Mouse (Mus musculus) midbrain, embryonic 16.5 days (tissue): ENCODE results near the gene Hoxd13. TPM values are rescaled to one million over a fixed set of nuclear protein-coding genes. Genes with fewer than 3 reads are reported as not detected.
A peak's percentile ranks its signal among the peaks of the same experiment; 100 is the strongest.

Experiments used
- ATAC-seq: fragments of 200-750 bp; cut with Nextera tagmentation; 2 replicates; pipeline ENCODE4 v1.8.0; 2017; ENCODE audit warnings: moderate TSS enrichment
- H3K27ac ChIP-seq: fragments of 300-500 bp; sonication (generic); 2 replicates; pipeline ENCODE4 v1.5.1; 2014; ENCODE audit warnings: mild to moderate bottlenecking, low read length, mixed read lengths
- H3K27me3 ChIP-seq: fragments of 300-500 bp; sonication (generic); 2 replicates; pipeline ENCODE4 v1.6.1; 2014; ENCODE audit warnings: low read depth, low read length, mixed read lengths; ENCODE audit not compliant: control insufficient read depth, insufficient read depth
- H3K36me3 ChIP-seq: fragments of 300-500 bp; sonication (generic); 2 replicates; pipeline ENCODE4 v1.6.1; 2014; ENCODE audit warnings: mild to moderate bottlenecking, low read length, moderate library complexity, mixed read lengths; ENCODE audit not compliant: control insufficient read depth, insufficient read depth
- H3K4me1 ChIP-seq: fragments of 300-500 bp; sonication (generic); 2 replicates; pipeline ENCODE4 v1.6.1; 2014; ENCODE audit warnings: mild to moderate bottlenecking, low read length, mixed read lengths; ENCODE audit not compliant: control insufficient read depth, insufficient read depth
- H3K4me2 ChIP-seq: fragments of 300-500 bp; sonication (generic); 2 replicates; pipeline ENCODE4 v1.6.1; 2014; ENCODE audit warnings: mild to moderate bottlenecking, low read length, mixed read lengths
- H3K4me3 ChIP-seq: fragments of 300-500 bp; sonication (generic); 2 replicates; pipeline ENCODE4 v1.5.1; 2014; ENCODE audit warnings: low read depth, mild to moderate bottlenecking, low read length, moderate library complexity, mixed read lengths
- H3K9ac ChIP-seq: fragments of 300-500 bp; sonication (generic); 2 replicates; pipeline ENCODE4 v1.6.1; 2014; ENCODE audit warnings: low read depth, low read length, mixed read lengths
- H3K9me3 ChIP-seq: fragments of 300-500 bp; sonication (generic); replicated peaks from 2 replicates; pipeline ENCODE4 v1.6.1; 2014; ENCODE audit warnings: mild to moderate bottlenecking, low read length, mixed read lengths; ENCODE audit not compliant: control insufficient read depth, poor library complexity, severe bottlenecking
- WGBS: fragments of 180-500 bp; shearing (Covaris S2); extraction: QIAGEN DNeasy Blood & Tissue Kit; methylation state at CpG from one replicate; pipeline ENCODE4 v1.1.7; 2014; 5-methylcytosine and 5-hydroxymethylcytosine counted together
- polyA plus RNA-seq: library from polyadenylated mRNA; unstranded; fragments of >200 nt; fragmentation: Nextera tagmentation; extraction: Ambion mirVana; gene quantifications from 2 replicates; pipeline ENCODE4 v1.2.1, GENCODE M21; 2015

Hoxd13 gene
- polyA plus RNA-seq, 1 experiment from 2014 or later: not detected

DNA sequence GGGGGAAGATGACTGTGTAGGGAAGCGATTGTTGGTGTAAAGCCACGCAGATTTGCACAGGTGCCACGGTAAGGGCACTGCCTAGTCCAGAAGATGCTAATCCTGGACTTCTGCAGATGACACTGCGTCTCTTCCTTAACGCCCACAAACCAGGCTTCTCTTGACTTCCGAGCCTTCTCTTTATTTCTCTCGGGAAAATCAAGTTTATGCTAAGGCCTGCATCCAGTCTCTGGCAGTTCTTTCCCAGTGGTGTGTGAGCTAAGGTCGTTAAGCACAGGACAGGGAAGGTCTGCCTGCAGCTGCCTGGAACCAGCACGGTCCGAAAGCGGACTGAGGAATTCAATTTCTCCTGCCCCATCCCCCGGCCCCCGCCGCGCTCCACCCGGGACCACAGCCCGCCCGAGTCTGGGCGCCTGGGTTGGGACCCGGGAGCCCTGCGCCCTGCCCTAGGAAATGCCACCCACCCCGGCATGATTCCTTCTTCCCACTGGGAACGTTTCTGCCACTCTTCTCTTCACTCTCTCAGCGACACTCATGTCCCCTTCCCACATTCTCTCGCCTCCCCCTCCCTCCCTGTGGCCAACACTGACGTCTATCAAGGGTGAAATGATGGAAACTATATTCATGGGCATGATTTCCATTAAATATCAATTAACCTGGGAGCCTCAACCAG lies 35.7 kb downstream of the Hoxd13 start:
- Histone ChIP-seq H3K27me3 (peaks cover 63% of the 10 kb centered on the region), H3K36me3 (no peaks in the 10 kb centered on the region), H3K4me2 (no peak overlapping the region), H3K4me1 (peaks cover 7% of the 10 kb centered on the region), H3K9me3 (no peaks in the 10 kb centered on the region), H3K4me3 (no peak overlapping the region), H3K9ac (no peak overlapping the region), H3K27ac (no peak overlapping the region)
- WGBS: 1% methylated on average over 26 of the region's 26 CpGs
- ATAC-seq: no peak

DNA sequence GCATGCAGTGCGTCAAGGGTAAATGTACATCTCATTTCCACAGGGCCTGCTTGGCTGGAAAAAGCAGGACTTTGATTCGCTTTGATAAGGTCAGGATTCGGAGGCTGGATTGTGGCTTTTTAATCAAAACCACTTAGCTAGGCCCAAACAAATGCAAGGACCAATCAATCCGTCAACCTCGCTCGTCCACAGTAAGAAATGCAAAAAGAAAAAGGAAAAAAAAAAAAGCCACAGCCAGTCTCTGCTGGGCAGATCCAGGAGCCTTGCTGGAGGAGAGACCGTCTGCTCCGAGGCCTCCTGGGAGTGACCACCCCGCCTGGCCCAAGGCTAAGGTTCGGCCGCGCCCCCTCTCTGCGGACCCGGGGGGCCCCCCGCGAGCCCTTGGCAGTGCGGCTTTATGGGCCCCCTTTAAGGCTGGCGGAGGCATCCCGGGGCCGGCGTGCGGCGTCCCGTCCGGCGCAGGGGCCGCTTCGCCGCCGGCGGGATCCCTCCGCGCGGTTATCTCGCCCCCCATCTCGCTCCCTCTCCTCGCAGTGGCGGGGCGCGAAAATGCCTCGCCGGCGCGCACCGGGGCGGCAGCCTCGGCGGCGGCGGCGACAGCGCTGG lies 36.4 kb downstream of the Hoxd13 start, which contains the start of gene Hoxd8:
TSS of gene Hoxd8 (plus strand) at position 223 of the 606 bp plus-strand sequence.
- no peaks in the 10 kb centered on the region for H3K9me3 ChIP-seq
- H3K27ac ChIP-seq: no peak within 1 kb of the TSS
- peak within 1 kb of the TSS; percentile 17 for H3K4me3 ChIP-seq
- no peaks in the 10 kb centered on the region for H3K36me3 ChIP-seq
- H3K9ac ChIP-seq: no peak within 1 kb of the TSS
- WGBS: under 1% methylated on average over 35 of the region's 52 CpGs
- H3K4me2 ChIP-seq: peak within 1 kb of the TSS; percentile 46
- H3K27me3 ChIP-seq: peaks cover 68% of the 10 kb centered on the region
- no peak for ATAC-seq
- H3K4me1 ChIP-seq: peaks cover 7% of the 10 kb centered on the region

DNA sequence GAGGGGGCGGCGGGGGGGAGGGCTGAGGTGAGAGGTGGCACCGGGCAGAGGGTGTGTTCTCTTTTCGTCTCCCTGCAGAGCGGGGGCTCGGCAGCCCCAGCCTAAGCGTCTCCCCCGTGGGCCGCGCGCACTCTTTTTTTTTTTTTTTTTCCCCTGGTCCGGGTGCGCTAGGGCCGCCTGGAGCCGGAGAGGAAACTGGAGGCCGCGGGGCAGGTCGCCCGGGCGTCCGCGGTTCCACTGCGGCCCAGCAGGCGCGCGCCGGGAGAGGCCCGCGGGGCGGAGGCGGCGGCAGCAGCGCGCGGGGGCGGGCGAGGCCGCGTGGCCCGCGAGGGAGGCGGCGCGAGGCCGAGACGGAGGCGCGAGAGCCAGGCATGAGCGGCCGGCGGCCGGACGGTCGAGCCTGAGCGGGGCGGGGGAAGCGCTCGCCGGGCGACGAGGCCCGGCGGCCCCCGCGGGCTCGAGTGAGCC lies 36.9 kb downstream of the Hoxd13 start:
- H3K27ac ChIP-seq: no peak overlapping the region
- peak overlapping the region; percentile 17 for H3K4me3 ChIP-seq
- H3K9me3 ChIP-seq: no peaks in the 10 kb centered on the region
- peaks cover 68% of the 10 kb centered on the region for H3K27me3 ChIP-seq
- H3K9ac ChIP-seq: no peak overlapping the region
- peaks cover 7% of the 10 kb centered on the region for H3K4me1 ChIP-seq
- 1% methylated on average over 31 of the region's 66 CpGs for WGBS
- H3K4me2 ChIP-seq: peak overlapping the region; percentile 46
- ATAC-seq: no peak
- no peaks in the 10 kb centered on the region for H3K36me3 ChIP-seq

DNA sequence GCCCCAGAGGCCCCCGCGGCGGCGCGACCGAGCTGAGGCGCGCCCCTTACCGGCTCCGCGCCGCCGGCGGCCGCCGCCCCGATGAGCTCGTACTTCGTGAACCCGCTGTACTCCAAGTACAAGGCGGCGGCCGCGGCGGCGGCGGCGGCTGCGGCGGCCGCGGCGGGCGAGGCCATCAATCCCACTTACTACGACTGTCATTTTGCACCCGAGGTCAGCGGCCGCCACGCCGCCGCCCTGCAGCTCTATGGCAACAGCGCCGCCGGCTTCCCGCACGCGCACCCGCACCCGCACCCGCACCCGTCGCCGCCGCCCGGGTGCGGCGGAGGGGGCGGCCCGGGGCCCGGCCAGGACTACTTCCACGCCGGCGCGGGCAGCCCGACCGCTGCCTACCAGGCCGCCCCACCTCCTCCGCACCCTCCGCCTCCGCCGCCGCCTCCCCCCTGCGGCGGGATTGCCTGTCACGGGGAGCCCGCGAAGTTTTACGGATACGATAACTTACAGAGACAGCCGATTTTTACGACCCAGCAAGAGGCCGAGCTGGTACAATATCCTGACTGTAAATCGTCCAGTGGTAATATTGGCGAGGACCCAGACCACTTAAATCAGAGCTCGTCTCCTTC lies 37.5 kb downstream of the Hoxd13 start:
- Histone ChIP-seq H3K4me2 (peak overlapping the region; percentile 46), H3K4me1 (peaks cover 7% of the 10 kb centered on the region), H3K9me3 (no peaks in the 10 kb centered on the region), H3K27me3 (peaks cover 68% of the 10 kb centered on the region), H3K27ac (no peak overlapping the region), H3K4me3 (peak overlapping the region; percentile 17), H3K36me3 (no peaks in the 10 kb centered on the region), H3K9ac (no peak overlapping the region)
- WGBS: 1% methylated on average over 46 of the region's 85 CpGs
- no peak for ATAC-seq

DNA sequence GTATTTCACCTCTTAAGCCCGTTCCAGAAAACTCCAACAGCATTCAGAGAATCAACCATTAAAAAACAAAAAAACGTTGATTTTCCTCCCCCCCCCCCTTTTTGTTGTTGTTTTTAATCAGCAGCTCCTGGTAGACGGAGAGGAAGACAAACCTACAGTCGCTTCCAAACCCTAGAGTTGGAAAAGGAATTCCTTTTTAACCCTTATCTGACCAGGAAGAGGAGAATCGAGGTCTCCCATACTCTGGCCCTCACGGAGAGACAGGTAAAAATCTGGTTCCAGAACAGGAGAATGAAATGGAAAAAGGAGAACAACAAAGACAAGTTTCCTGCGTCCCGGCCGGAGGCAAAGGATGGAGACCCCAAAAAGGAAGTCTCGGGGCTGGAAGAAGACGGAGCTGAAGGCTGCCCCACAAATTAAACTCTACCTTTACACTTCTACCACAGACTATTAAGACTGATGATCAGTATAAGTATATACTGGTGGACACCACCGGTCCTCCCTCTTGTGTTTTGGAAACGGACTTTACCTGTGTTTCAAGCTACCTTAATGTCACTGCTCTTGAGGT lies 38.4 kb downstream of the Hoxd13 start:
- no peak overlapping the region for H3K27ac ChIP-seq
- no peaks in the 10 kb centered on the region for H3K36me3 ChIP-seq
- ATAC-seq: no peak
- H3K4me1 ChIP-seq: peaks cover 7% of the 10 kb centered on the region
- no peak overlapping the region for H3K9ac ChIP-seq
- no peaks in the 10 kb centered on the region for H3K9me3 ChIP-seq
- H3K4me2 ChIP-seq: no peak overlapping the region
- 1% methylated on average over 13 of the region's 13 CpGs for WGBS
- H3K27me3 ChIP-seq: peaks cover 66% of the 10 kb centered on the region
- no peak overlapping the region for H3K4me3 ChIP-seq

DNA sequence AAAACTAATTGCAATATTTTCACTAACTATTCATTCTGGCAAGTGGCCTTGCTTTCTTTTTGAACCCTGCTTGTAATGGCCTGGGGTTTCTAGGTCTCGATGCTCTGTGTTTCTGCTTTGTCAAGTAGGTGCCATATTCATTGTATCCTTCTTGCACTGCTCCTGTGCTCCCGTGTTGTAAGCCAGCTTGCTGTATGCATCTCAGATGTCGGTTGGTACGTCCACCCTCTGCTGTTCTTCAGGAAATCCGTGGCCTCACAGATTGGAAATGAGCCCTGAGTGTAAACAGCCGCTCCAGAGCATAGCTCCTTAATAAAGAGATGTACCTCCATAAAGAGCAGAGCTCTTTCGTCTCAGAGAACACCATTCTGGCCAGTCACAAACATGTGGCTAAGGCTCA lies 39.5 kb downstream of the Hoxd13 start:
- Histone ChIP-seq H3K36me3 (no peaks in the 10 kb centered on the region), H3K27me3 (peaks cover 70% of the 10 kb centered on the region), H3K4me3 (no peak overlapping the region), H3K9ac (no peak overlapping the region), H3K9me3 (no peaks in the 10 kb centered on the region), H3K4me1 (peaks cover 13% of the 10 kb centered on the region), H3K27ac (no peak overlapping the region), H3K4me2 (no peak overlapping the region)
- WGBS: 5% methylated on average over 7 of the region's 7 CpGs
- ATAC-seq: no peak

DNA sequence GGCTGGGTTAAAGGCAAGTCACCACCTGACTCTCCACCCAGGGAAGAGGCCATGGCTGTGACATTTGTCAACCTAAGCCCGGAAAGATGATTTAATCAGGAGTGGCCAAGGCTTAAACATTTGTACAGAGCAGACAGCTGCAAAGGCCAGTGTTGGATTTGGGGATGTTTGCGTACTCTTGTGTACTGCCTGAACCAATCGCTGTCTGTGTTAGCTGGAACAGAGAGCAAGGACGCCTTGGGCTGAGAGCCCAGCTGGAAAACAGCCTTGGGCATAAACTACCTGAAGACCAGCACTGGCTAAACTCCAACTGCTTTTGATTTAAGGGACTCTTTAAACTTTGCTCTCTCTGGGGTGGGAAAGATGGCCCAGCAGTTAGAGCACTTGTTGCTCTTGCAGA lies 40.6 kb downstream of the Hoxd13 start:
- Histone ChIP-seq H3K27ac (no peak overlapping the region), H3K4me3 (no peak overlapping the region), H3K4me1 (peaks cover 13% of the 10 kb centered on the region), H3K27me3 (peaks cover 69% of the 10 kb centered on the region), H3K36me3 (no peaks in the 10 kb centered on the region), H3K9me3 (no peaks in the 10 kb centered on the region), H3K4me2 (no peak overlapping the region), H3K9ac (no peak overlapping the region)
- no peak for ATAC-seq
- 7% methylated on average over 4 of the region's 4 CpGs for WGBS

DNA sequence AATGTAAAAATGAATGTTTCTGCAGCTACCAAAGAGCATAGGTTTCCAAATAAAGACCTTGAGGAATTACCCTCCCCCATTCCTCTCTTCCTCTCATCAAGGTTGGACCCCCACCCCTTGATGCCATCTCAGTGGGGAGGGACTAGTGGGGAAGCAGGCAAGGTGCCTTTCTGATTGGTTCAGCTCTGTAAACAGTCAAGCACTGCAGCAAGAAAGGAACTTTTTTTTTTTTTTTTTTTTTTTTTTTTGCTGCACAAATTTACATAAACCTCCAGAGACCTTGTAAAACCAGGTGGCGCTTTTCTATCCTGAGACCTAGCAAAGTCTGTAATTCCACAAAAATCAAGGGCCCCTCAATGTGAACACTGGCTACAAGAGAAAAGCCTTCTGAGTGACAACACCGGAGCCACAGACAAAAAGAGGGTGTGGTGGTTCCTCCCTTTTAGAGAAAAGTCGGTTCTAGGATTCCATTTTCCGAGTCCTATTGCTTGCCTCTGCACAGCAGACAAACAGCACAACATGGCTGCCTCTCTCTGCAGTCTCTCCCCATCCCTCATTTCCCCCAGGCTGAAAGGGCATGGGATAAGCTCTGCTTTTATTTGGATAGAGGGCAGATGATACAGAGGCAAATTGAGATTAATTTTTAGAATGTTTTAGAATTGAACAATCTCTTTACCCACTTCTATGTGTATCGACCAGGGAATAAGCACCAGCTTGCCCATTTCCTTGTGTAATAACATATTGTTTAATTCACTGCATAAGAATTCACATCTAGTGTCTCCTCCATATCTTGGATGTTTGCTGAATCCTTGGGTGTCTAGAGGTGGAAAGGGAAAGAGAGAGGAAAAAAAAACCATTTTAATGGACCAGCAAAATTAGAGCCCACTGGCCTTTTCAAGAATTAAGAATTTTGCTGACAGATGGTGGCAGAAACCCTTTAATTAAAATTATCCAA lies 41.6 kb downstream of the Hoxd13 start:
- Histone ChIP-seq H3K9me3 (no peaks in the 10 kb centered on the region), H3K4me2 (no peak overlapping the region), H3K4me1 (peaks cover 13% of the 10 kb centered on the region), H3K36me3 (no peaks in the 10 kb centered on the region), H3K9ac (no peak overlapping the region), H3K4me3 (no peak overlapping the region), H3K27ac (no peak overlapping the region), H3K27me3 (peaks cover 61% of the 10 kb centered on the region)
- 2% methylated on average over 5 of the region's 5 CpGs for WGBS
- ATAC-seq: no peak
